Mouse (Mus musculus) forebrain, embryonic 13.5 days (tissue): ENCODE data around the gene Ccdc7a. TPM values are rescaled to one million over a fixed set of nuclear protein-coding genes. Genes with fewer than 3 reads are reported as not detected.
"Not testable (repeated sequence)": the region's sequence is repeated elsewhere in the genome, so short reads cannot be mapped to it uniquely, and the experiment has no call there.

Experiments
- ATAC-seq: fragments of 200-750 bp; cut with Nextera tagmentation; 2 replicates; pipeline ENCODE4 v1.8.0; 2017
- H3K27ac ChIP-seq: fragments of 300-500 bp; sonication (generic); 2 replicates; pipeline ENCODE4 v1.5.1; 2015; ENCODE audit warnings: inconsistent platforms, mild to moderate bottlenecking, moderate library complexity
- H3K27me3 ChIP-seq: fragments of 300-500 bp; sonication (generic); 2 replicates; pipeline ENCODE4 v1.6.1; 2015; ENCODE audit warnings: mild to moderate bottlenecking, inconsistent platforms
- H3K36me3 ChIP-seq: fragments of 300-500 bp; sonication (generic); 2 replicates; pipeline ENCODE4 v1.6.1; 2015; ENCODE audit warnings: mild to moderate bottlenecking, inconsistent platforms; ENCODE audit not compliant: poor library complexity, severe bottlenecking
- H3K4me1 ChIP-seq: fragments of 300-500 bp; sonication (generic); 2 replicates; pipeline ENCODE4 v1.6.1; 2015; ENCODE audit warnings: inconsistent platforms
- H3K4me2 ChIP-seq: fragments of 300-500 bp; sonication (generic); 2 replicates; pipeline ENCODE4 v1.6.1; 2015; ENCODE audit warnings: inconsistent platforms, mild to moderate bottlenecking, moderate library complexity
- H3K4me3 ChIP-seq: fragments of 300-500 bp; sonication (generic); 2 replicates; pipeline ENCODE4 v1.5.1; 2015; ENCODE audit warnings: mild to moderate bottlenecking, inconsistent platforms
- H3K9ac ChIP-seq: fragments of 300-500 bp; sonication (generic); 2 replicates; pipeline ENCODE4 v1.6.1; 2015; ENCODE audit warnings: mild to moderate bottlenecking, inconsistent platforms
- H3K9me3 ChIP-seq: fragments of 300-500 bp; sonication (generic); replicated peaks from 2 replicates; pipeline ENCODE4 v1.6.1; 2016; ENCODE audit warnings: inconsistent platforms
- WGBS: fragments of 180-500 bp; shearing (Covaris S2); methylation state at CpG from one replicate; pipeline ENCODE4 v1.1.7; 2015; 5-methylcytosine and 5-hydroxymethylcytosine counted together
- polyA plus RNA-seq: library from polyadenylated mRNA; unstranded; fragments of >200 nt; fragmentation: Nextera tagmentation; extraction: Ambion mirVana; gene quantifications from 2 replicates; pipeline ENCODE4 v1.2.1, GENCODE M21; 2015

Ccdc7a gene
- 0.09 TPM in 1 of 2 replicates, not detected in the other for polyA plus RNA-seq

DNA sequence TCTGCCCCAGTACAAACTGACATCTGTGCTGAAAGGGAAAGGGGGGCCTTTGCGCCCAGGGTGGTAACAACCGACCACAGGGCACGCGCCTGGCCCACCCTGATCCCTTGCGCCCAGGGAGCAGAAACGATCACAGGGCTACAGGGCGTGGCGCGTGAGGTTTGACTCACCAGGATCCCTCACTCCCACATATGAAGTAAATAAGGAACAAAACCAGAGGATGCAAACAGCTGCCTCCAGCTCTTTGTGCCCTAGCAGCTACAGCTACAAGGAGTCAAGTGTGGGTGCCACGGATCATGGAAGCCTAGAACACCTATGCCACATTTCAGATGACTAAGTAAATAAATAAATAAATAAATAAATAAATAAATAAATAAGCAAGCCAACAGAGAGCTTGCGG is at the start of gene Ccdc7a:
Gene Ccdc7a, minus strand, starts transcription at position 101 of the 400 bp plus-strand sequence.
- H3K4me1 ChIP-seq, H3K27me3 ChIP-seq, H3K4me3 ChIP-seq, H3K36me3 ChIP-seq, ATAC-seq, H3K27ac ChIP-seq, H3K4me2 ChIP-seq, H3K9ac ChIP-seq, H3K9me3 ChIP-seq: not testable (repeated sequence)
- 92% methylated on average over 2 of the region's 11 CpGs for WGBS

DNA sequence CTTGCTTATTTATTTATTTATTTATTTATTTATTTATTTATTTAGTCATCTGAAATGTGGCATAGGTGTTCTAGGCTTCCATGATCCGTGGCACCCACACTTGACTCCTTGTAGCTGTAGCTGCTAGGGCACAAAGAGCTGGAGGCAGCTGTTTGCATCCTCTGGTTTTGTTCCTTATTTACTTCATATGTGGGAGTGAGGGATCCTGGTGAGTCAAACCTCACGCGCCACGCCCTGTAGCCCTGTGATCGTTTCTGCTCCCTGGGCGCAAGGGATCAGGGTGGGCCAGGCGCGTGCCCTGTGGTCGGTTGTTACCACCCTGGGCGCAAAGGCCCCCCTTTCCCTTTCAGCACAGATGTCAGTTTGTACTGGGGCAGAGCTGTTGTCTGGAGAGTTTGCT is 1.5 kb upstream of the Ccdc7a start, which contains the start of gene Ccdc7b:
Gene Ccdc7b, plus strand, starts transcription at position 301 of the 400 bp plus-strand sequence.
- H3K9ac ChIP-seq, H3K27ac ChIP-seq, H3K9me3 ChIP-seq, H3K27me3 ChIP-seq, H3K4me1 ChIP-seq, H3K4me3 ChIP-seq, ATAC-seq, H3K4me2 ChIP-seq, H3K36me3 ChIP-seq: not testable (repeated sequence)
- WGBS: 72% methylated on average over 1 of the region's 10 CpGs

DNA sequence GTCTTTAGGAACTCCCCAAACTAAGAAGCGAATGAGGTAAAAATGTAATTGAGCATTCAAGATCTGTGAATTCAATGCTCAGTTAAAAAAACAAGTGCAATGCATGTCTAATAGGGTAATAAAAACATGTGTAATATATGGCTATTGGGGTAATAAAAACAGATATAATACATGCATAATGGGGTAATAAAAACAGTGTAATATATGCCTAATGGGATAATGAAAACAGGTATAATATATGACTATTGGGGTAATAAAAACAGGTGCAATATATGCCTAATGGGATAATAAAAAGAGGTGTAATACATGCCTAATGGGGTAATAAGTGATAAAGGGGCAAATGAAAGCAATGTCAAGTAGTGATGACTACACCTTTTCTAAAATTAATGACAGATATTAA is 73.9 kb downstream of the Ccdc7a start:
- Histone ChIP-seq H3K9me3 (no peaks in the 10 kb centered on the region), H3K4me3 (no peak overlapping the region), H3K27ac (no peak overlapping the region), H3K4me1 (no peaks in the 10 kb centered on the region), H3K4me2 (no peak overlapping the region), H3K27me3 (no peaks in the 10 kb centered on the region), H3K36me3 (no peaks in the 10 kb centered on the region), H3K9ac (no peak overlapping the region)
- whole genome bisulfite sequencing: 95% methylated on average over 1 of the region's 1 CpGs
- ATAC-seq: no peak

DNA sequence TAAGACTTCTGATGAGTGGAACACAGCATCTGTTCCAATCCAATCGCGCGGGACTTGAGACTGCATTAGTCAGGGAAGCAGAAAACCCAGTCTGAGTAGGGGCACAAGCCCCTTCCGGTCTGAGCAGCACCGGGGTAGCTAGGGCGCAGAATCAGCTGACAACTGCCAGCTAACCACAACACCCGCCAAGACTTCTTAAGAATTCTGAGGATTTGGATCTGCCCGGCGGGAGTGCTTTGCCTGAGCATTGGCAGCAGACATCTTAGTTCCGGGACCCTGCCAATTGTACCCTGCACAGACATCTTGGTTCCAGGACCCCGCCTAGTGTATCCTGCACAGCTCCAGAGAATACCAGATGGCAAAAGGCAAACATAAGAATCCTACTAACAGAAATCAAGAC is 116.4 kb downstream of the Ccdc7a start:
- not testable (repeated sequence) for H3K9ac ChIP-seq, H3K36me3 ChIP-seq, H3K4me1 ChIP-seq, ATAC-seq, H3K4me2 ChIP-seq, H3K4me3 ChIP-seq, H3K27me3 ChIP-seq, H3K9me3 ChIP-seq, H3K27ac ChIP-seq
- WGBS: 89% methylated on average over 11 of the region's 11 CpGs

DNA sequence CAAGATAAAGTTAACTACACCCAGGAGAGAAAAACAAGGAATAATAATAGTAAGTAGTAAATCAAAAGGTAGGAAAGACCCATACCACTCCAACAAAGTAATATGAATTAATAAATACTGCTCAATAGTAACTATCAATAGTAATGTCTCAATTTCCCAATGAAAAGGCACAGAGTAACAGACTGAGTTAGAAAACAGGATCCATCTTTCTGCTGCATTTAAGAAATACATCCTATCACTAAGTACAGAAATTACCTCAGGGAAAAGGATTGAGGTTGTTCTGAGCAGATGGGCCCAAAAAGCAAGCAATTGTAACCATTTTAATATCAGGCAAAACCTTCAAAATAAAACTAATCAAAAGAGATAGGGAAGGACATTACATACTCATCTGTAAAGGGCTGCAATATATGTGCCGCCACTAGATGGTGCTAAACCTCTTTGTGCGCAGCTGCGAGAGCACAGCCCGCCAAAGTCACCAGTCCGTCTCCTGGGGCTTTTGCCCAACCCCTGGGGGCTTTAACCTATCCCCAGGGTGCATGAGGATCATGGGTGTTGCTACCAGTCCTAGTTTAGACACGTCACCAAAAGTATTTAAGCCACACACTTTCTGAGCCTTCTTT is 124.2 kb downstream of the Ccdc7a start:
- H3K4me3 ChIP-seq, H3K27me3 ChIP-seq, H3K9me3 ChIP-seq, H3K36me3 ChIP-seq, H3K9ac ChIP-seq, H3K27ac ChIP-seq, H3K4me1 ChIP-seq: not testable (repeated sequence)
- ATAC-seq: peak; percentile 70; the same call in 1 of the 2 replicates
- peak overlapping the region; percentile 30; the same call in 1 of the 2 replicates for H3K4me2 ChIP-seq
- WGBS: 0% methylated on average over 6 of the region's 6 CpGs

DNA sequence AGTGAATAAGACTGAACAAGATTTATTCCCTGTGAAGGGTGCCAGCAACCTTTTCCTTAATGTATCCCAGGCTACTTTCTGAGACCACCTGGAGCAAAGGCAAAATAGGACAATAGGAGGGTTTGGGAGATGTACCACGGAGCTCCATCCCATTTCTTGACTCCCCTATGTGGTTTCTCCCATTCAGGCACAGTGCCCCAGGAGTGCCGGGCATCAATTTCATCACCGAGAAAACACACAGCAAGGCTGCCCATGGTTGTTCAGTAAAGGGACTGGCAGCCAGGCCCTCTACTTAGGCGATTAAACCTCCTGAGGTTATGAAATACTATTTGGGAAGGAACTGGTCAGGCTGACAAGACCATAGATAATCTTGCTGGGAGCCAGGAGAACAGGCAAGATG is 131.9 kb downstream of the Ccdc7a start:
- no peaks in the 10 kb centered on the region for H3K36me3 ChIP-seq
- WGBS: 63% methylated on average over 4 of the region's 4 CpGs
- no peak for ATAC-seq

DNA sequence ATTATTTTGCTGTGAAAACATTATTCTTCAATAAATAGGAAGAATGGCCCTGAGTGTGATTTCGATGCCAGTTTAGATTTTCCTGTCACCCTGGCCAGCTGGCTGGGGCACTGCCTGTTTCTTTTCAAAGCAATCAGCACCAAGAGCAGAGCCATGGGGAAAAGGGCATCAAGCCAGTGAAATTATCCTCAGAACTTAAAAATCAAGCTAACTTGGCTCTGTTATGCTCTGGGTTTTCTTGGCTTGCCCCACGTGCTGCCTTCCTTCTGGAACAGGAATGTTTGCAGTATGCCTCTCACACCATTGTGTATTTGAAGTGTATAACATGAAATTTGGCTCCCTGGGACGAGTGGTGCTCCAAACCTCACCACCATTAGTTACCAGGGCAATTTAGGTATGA is 182.6 kb downstream of the Ccdc7a start:
- no peak overlapping the region for H3K27ac ChIP-seq
- WGBS: 50% methylated on average over 3 of the region's 3 CpGs
- no peaks in the 10 kb centered on the region for H3K9me3 ChIP-seq
- no peaks in the 10 kb centered on the region for H3K36me3 ChIP-seq
- H3K9ac ChIP-seq: no peak overlapping the region
- no peak for ATAC-seq
- no peaks in the 10 kb centered on the region for H3K27me3 ChIP-seq
- H3K4me3 ChIP-seq: no peak overlapping the region
- no peak overlapping the region for H3K4me2 ChIP-seq
- H3K4me1 ChIP-seq: no peaks in the 10 kb centered on the region

More for the DNA sequence above, 131.9 kb downstream of the Ccdc7a start:
- Histone ChIP-seq H3K27me3 (no peaks in the 10 kb centered on the region), H3K4me1 (no peaks in the 10 kb centered on the region), H3K4me2 (no peak overlapping the region), H3K4me3 (no peak overlapping the region), H3K27ac (no peak overlapping the region), H3K9ac (no peak overlapping the region), H3K9me3 (no peaks in the 10 kb centered on the region)

DNA sequence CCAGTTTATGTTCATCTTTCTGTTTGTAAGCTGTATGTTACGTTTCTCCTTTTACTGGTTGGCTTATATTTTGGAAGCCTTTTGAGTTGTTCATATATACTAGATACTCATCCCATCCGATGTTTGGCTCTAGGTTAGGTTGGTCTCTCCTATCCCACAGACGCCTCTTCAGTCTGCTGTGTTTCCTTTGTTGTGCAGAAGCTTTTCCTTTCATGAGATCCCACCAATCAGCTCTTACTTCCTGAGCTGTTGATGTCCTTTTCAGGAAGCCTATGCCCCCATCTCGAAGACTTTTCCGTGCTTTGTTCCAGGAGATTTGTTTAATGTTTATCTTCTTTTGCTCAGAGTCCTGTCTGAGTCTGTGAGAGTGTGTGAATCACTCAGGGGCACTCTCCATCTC is 221.6 kb downstream of the Ccdc7a start:
- Histone ChIP-seq H3K27me3 (no peaks in the 10 kb centered on the region), H3K4me2 (no peak overlapping the region), H3K4me3 (no peak overlapping the region), H3K36me3 (no peaks in the 10 kb centered on the region), H3K9me3 (no peaks in the 10 kb centered on the region), H3K9ac (no peak overlapping the region), H3K4me1 (no peaks in the 10 kb centered on the region), H3K27ac (no peak overlapping the region)
- ATAC-seq: no peak
- 69% methylated on average over 5 of the region's 5 CpGs for WGBS

DNA sequence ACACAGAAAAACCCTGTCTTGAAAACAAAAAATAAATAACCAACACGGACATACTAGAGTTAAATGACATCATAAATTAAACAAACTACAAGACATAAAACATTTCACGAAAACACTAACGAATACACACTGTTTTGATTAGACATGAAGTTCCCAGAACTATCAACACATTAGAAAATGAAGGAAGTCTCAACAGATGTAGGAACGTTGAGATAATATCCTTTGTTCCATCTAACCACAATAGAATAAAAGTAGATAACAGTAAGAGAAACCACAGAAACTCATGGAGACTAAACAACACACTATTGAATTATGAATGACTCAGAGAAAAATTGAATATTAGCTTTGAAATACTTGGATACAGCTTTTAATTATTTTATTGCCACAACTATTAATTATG is 252.8 kb downstream of the Ccdc7a start:
- Histone ChIP-seq H3K4me1 (no peaks in the 10 kb centered on the region), H3K36me3 (no peaks in the 10 kb centered on the region), H3K27ac (no peak overlapping the region), H3K4me3 (no peak overlapping the region), H3K27me3 (no peaks in the 10 kb centered on the region), H3K4me2 (no peak overlapping the region), H3K9ac (no peak overlapping the region), H3K9me3 (no peaks in the 10 kb centered on the region)
- 83% methylated on average over 4 of the region's 4 CpGs for WGBS
- ATAC-seq: no peak

DNA sequence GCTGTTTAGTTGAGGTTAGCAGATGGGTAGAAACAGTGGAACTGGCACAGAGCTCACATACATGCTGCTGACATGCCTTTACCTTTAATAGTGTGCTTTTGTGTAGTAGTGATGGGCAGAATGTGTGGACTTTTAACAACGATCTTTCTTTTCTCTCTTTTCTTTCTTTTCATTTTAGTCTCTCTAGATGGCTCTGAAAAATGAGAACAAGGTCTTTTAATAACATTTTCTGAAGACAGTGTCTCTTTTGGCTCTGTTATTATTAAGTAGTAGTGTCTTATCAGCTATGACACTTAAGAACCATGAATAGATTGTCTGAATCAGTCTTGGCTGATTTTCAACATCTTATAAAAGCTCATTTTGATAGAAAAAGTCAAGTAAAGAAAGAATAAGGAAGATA is 266.7 kb downstream of the Ccdc7a start, which contains the start of gene Gm3952:
Gene Gm3952, minus strand, starts transcription at position 101 of the 400 bp plus-strand sequence.
- ATAC-seq: no peak
- Histone ChIP-seq H3K4me2 (no peak within 1 kb of the TSS), H3K27ac (no peak within 1 kb of the TSS), H3K36me3 (no peaks in the 10 kb centered on the region), H3K9ac (no peak within 1 kb of the TSS), H3K4me1 (no peaks in the 10 kb centered on the region), H3K9me3 (no peaks in the 10 kb centered on the region), H3K27me3 (no peaks in the 10 kb centered on the region), H3K4me3 (no peak within 1 kb of the TSS)
- 83% methylated on average over 1 of the region's 1 CpGs for WGBS

DNA sequence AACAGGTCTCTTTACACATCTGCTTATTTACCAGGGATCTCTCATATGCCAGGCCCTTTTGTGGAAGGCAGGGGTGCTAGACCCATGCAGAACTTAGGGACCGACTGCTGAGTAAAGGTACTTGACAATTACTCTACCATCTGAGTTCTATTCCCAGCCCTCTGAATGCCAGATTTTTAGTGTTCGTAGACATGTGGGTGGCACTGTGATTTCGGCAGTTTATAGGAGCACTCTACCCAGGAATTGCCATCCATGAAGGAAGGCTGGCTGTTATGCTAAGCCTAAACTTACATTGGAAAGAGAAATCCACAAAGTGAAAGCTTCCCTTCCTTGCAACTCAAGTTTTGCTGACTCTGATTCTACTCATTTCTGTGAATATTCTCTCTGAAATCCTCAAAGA is 329.6 kb downstream of the Ccdc7a start:
- H3K36me3 ChIP-seq: peaks cover 62% of the 10 kb centered on the region
- no peak overlapping the region for H3K4me3 ChIP-seq
- H3K27ac ChIP-seq: no peak overlapping the region
- no peaks in the 10 kb centered on the region for H3K4me1 ChIP-seq
- H3K9me3 ChIP-seq: no peaks in the 10 kb centered on the region
- H3K9ac ChIP-seq: no peak overlapping the region
- no peaks in the 10 kb centered on the region for H3K27me3 ChIP-seq
- no peak overlapping the region for H3K4me2 ChIP-seq
- no peak for ATAC-seq
- WGBS: 98% methylated on average over 3 of the region's 3 CpGs

DNA sequence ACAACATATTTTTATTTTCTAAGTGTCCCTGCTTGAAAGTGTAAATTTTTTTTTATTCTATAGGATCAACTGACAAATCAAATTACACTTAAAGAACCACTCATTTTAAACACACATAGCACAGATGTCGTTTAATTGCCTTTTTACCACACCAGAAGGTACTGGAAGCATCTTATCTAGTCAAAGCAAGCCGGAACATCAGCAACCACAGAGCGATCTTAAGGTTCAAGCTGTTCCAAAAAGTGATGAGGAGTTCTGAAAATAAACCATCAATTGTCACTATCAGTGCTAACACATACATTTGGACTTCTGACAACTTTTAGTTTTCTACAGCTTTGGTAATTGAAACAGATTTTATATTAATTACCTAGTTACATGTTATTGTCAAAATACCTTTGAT is 331.2 kb downstream of the Ccdc7a start:
- H3K4me2 ChIP-seq: no peak overlapping the region
- H3K27me3 ChIP-seq: no peaks in the 10 kb centered on the region
- no peaks in the 10 kb centered on the region for H3K4me1 ChIP-seq
- no peak for ATAC-seq
- WGBS: 94% methylated on average over 3 of the region's 3 CpGs
- no peaks in the 10 kb centered on the region for H3K9me3 ChIP-seq
- H3K9ac ChIP-seq: no peak overlapping the region
- H3K36me3 ChIP-seq: peaks cover 62% of the 10 kb centered on the region
- H3K27ac ChIP-seq: no peak overlapping the region
- no peak overlapping the region for H3K4me3 ChIP-seq

DNA sequence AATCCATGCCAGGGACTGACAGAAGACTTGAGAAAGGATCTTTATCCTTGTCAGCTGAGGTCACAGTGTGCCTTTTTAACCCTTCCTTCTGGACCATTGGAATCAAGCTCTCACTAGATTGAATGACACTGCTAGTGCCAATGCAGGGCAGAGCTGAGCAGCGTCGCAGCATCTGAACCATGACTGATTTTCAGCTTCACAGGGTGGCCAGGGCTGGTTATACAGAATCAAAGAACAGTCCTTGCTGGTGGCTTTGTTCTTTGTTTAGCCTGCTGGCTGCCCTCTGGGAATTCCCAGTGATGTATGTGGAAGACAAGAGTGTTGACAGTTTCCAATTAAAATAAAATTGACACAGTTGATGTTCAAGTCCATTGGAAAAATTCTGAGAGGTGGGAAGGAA is 333.1 kb downstream of the Ccdc7a start:
- peak overlapping the region; percentile 35 for H3K27ac ChIP-seq
- no peak overlapping the region for H3K9ac ChIP-seq
- H3K36me3 ChIP-seq: peaks cover 57% of the 10 kb centered on the region
- H3K9me3 ChIP-seq: no peaks in the 10 kb centered on the region
- no peaks in the 10 kb centered on the region for H3K4me1 ChIP-seq
- no peak overlapping the region for H3K4me2 ChIP-seq
- no peaks in the 10 kb centered on the region for H3K27me3 ChIP-seq
- 0 out of 2 replicates have a peak, but pooled peaks have one; percentile 27 for ATAC-seq
- WGBS: 47% methylated on average over 2 of the region's 2 CpGs
- H3K4me3 ChIP-seq: no peak overlapping the region
